Mouse (Mus musculus): ENCODE results near the gene Clstn1. TPM values are rescaled to one million over a fixed set of nuclear protein-coding genes. Genes with fewer than 3 reads are reported as not detected.

The Clstn1 gene
- polyA plus RNA-seq, 1 experiment from 2014 or later, result 61.9 TPM

GRCm38 (mm10) chr4:149553834-149554233, 32.4 kb upstream of the Clstn1 start:
- peaks cover 20% of the 10 kb centered on the region for H3K36me3 ChIP-seq
- H3K4me3 ChIP-seq (replicated peaks), result no peak overlapping the region
- H3K4me2 ChIP-seq (replicated peaks), result no peak overlapping the region
- ATAC-seq, result no peak
- H3K9ac ChIP-seq (replicated peaks), result no peak overlapping the region
- H3K4me1 ChIP-seq (replicated peaks), result 0 out of 2 replicates have a peak, but pooled peaks cover 4% of the 10 kb centered on the region
- H3K9me3 ChIP-seq, result no peaks in the 10 kb centered on the region
- H3K27ac ChIP-seq, result no peak overlapping the region
- WGBS, result 83% methylated on average over 7 of the region's 7 CpGs
- H3K27me3 ChIP-seq, result no peaks in the 10 kb centered on the region

- Histone ChIP-seq H3K27ac (no peak overlapping the region), H3K4me3 (replicated peaks) (no peak overlapping the region), H3K4me2 (replicated peaks) (no peak overlapping the region), H3K9me3 (0 out of 2 replicates have a peak, but pooled peaks cover 5% of the 10 kb centered on the region), H3K4me1 (replicated peaks) (0 out of 2 replicates have a peak, but pooled peaks cover 4% of the 10 kb centered on the region), H3K36me3 (peaks cover 33% of the 10 kb centered on the region), H3K27me3 (no peaks in the 10 kb centered on the region), H3K9ac (replicated peaks) (no peak overlapping the region)
- no peak for ATAC-seq
- WGBS, result 87% methylated on average over 4 of the region's 4 CpGs
Measured at GRCm38 (mm10) chr4:149556111-149556510, 30.2 kb upstream of the Clstn1 start.

- H3K9ac ChIP-seq (replicated peaks), result no peak overlapping the region
- 0 out of 2 replicates have a peak, but pooled peaks cover 5% of the 10 kb centered on the region for H3K9me3 ChIP-seq
- no peak overlapping the region for H3K27ac ChIP-seq
- peaks cover 15% of the 10 kb centered on the region for H3K4me1 ChIP-seq (replicated peaks)
- peaks cover 33% of the 10 kb centered on the region for H3K36me3 ChIP-seq
- ATAC-seq, result no peak
- H3K4me2 ChIP-seq (replicated peaks), result no peak overlapping the region
- 86% methylated on average over 5 of the region's 5 CpGs for WGBS
- no peaks in the 10 kb centered on the region for H3K27me3 ChIP-seq
- H3K4me3 ChIP-seq (replicated peaks), result no peak overlapping the region
Measured at GRCm38 (mm10) chr4:149557905-149558304, 28.4 kb upstream of the Clstn1 start.

- 93% methylated on average over 3 of the region's 3 CpGs for WGBS
- H3K27me3 ChIP-seq, result no peaks in the 10 kb centered on the region
- H3K4me1 ChIP-seq (replicated peaks), result peaks cover 19% of the 10 kb centered on the region
- no peak overlapping the region for H3K9ac ChIP-seq (replicated peaks)
- peaks cover 33% of the 10 kb centered on the region for H3K36me3 ChIP-seq
- H3K4me2 ChIP-seq (replicated peaks), result no peak overlapping the region
- H3K9me3 ChIP-seq, result 0 out of 2 replicates have a peak, but pooled peaks cover 5% of the 10 kb centered on the region
- no peak overlapping the region for H3K4me3 ChIP-seq (replicated peaks)
- no peak overlapping the region for H3K27ac ChIP-seq
- ATAC-seq, result no peak
Measured at GRCm38 (mm10) chr4:149558389-149558788, 27.9 kb upstream of the Clstn1 start.

- H3K27me3 ChIP-seq, result no peaks in the 10 kb centered on the region
- peaks cover 26% of the 10 kb centered on the region for H3K36me3 ChIP-seq
- peaks cover 37% of the 10 kb centered on the region for H3K4me1 ChIP-seq (replicated peaks)
- no peak overlapping the region for H3K4me3 ChIP-seq (replicated peaks)
- ATAC-seq, result no peak
- 0 out of 2 replicates have a peak overlapping the region, but pooled peaks have one; percentile 83 for H3K27ac ChIP-seq
- no peak overlapping the region for H3K4me2 ChIP-seq (replicated peaks)
- 84% methylated on average over 4 of the region's 4 CpGs for WGBS
- 0 out of 2 replicates have a peak, but pooled peaks cover 5% of the 10 kb centered on the region for H3K9me3 ChIP-seq
- no peak overlapping the region for H3K9ac ChIP-seq (replicated peaks)
Measured at GRCm38 (mm10) chr4:149561392-149561791, 24.9 kb upstream of the Clstn1 start.

GRCm38 (mm10) chr4:149561986-149562904, 24.0 kb upstream of the Clstn1 start:
- 63% methylated on average over 21 of the region's 21 CpGs for WGBS
- no peaks in the 10 kb centered on the region for H3K27me3 ChIP-seq
- H3K27ac ChIP-seq, result peak overlapping the region; percentile 83
- peak; percentile 54 for ATAC-seq
- H3K9me3 ChIP-seq, result 0 out of 2 replicates have a peak, but pooled peaks cover 5% of the 10 kb centered on the region
- H3K4me1 ChIP-seq (replicated peaks), result peaks cover 38% of the 10 kb centered on the region
- H3K4me3 ChIP-seq (replicated peaks), result no peak overlapping the region
- no peak overlapping the region for H3K4me2 ChIP-seq (replicated peaks)
- peak overlapping the region; percentile 40 for H3K9ac ChIP-seq (replicated peaks)
- H3K36me3 ChIP-seq, result peaks cover 22% of the 10 kb centered on the region

GRCm38 (mm10) chr4:149562905-149563347, 23.3 kb upstream of the Clstn1 start:
- H3K27ac ChIP-seq, result peak overlapping the region; percentile 83

GRCm38 (mm10) chr4:149563941-149564361, 22.3 kb upstream of the Clstn1 start:
- Histone ChIP-seq H3K9me3 (0 out of 2 replicates have a peak, but pooled peaks cover 5% of the 10 kb centered on the region), H3K36me3 (peaks cover 13% of the 10 kb centered on the region), H3K4me1 (replicated peaks) (peaks cover 46% of the 10 kb centered on the region), H3K27me3 (no peaks in the 10 kb centered on the region), H3K4me2 (replicated peaks) (peak overlapping the region; percentile 39), H3K27ac (peak overlapping the region; percentile 79; the same call in 1 of the 2 replicates), H3K9ac (replicated peaks) (no peak overlapping the region), H3K4me3 (replicated peaks) (no peak overlapping the region)
- no peak for ATAC-seq
- WGBS, result 88% methylated on average over 10 of the region's 10 CpGs

More at GRCm38 (mm10) chr4:149562905-149563347, 23.3 kb upstream of the Clstn1 start:
- H3K9me3 ChIP-seq, result 0 out of 2 replicates have a peak, but pooled peaks cover 5% of the 10 kb centered on the region
- ATAC-seq, result no peak; the same call in 1 of the 2 replicates
- 19% methylated on average over 7 of the region's 7 CpGs for WGBS
- no peak overlapping the region for H3K4me3 ChIP-seq (replicated peaks)
- H3K4me2 ChIP-seq (replicated peaks), result no peak overlapping the region
- H3K36me3 ChIP-seq, result peaks cover 16% of the 10 kb centered on the region
- H3K4me1 ChIP-seq (replicated peaks), result peaks cover 45% of the 10 kb centered on the region
- no peaks in the 10 kb centered on the region for H3K27me3 ChIP-seq
- H3K9ac ChIP-seq (replicated peaks), result peak overlapping the region; percentile 40

GRCm38 (mm10) chr4:149564452-149565407, 21.5 kb upstream of the Clstn1 start:
- Histone ChIP-seq H3K4me2 (replicated peaks) (peak overlapping the region; percentile 39), H3K4me1 (replicated peaks) (peaks cover 46% of the 10 kb centered on the region), H3K36me3 (peaks cover 6% of the 10 kb centered on the region), H3K9me3 (0 out of 2 replicates have a peak, but pooled peaks cover 5% of the 10 kb centered on the region), H3K27me3 (no peaks in the 10 kb centered on the region), H3K9ac (replicated peaks) (no peak overlapping the region), H3K4me3 (replicated peaks) (no peak overlapping the region), H3K27ac (peak overlapping the region; percentile 79)
- 60% methylated on average over 20 of the region's 20 CpGs for WGBS
- ATAC-seq, result peak; percentile 62

- ATAC-seq, result peak; percentile 41
- peak overlapping the region; percentile 29; the same call in 1 of the 2 replicates for H3K9ac ChIP-seq (replicated peaks)
- no peak overlapping the region for H3K4me3 ChIP-seq (replicated peaks)
- H3K36me3 ChIP-seq, result no peaks in the 10 kb centered on the region; the same call in 1 of the 2 replicates
- no peaks in the 10 kb centered on the region for H3K27me3 ChIP-seq
- no peak overlapping the region for H3K4me2 ChIP-seq (replicated peaks)
- H3K9me3 ChIP-seq, result no peaks in the 10 kb centered on the region
- WGBS, result 6% methylated on average over 8 of the region's 8 CpGs
- peaks cover 52% of the 10 kb centered on the region for H3K4me1 ChIP-seq (replicated peaks)
- peak overlapping the region; percentile 61 for H3K27ac ChIP-seq
Measured at GRCm38 (mm10) chr4:149567432-149568026, 18.7 kb upstream of the Clstn1 start.

- no peak for ATAC-seq
- no peaks in the 10 kb centered on the region for H3K27me3 ChIP-seq
- no peak overlapping the region for H3K27ac ChIP-seq
- WGBS, result 67% methylated on average over 6 of the region's 6 CpGs
- no peak overlapping the region for H3K4me2 ChIP-seq (replicated peaks)
- H3K4me3 ChIP-seq (replicated peaks), result no peak overlapping the region
- no peaks in the 10 kb centered on the region for H3K9me3 ChIP-seq
- no peak overlapping the region for H3K9ac ChIP-seq (replicated peaks)
- H3K36me3 ChIP-seq, result no peaks in the 10 kb centered on the region; the same call in 1 of the 2 replicates
- peaks cover 46% of the 10 kb centered on the region for H3K4me1 ChIP-seq (replicated peaks)
Measured at GRCm38 (mm10) chr4:149568622-149569021, 17.6 kb upstream of the Clstn1 start.
